Mouse (Mus musculus) adrenal gland, postnatal 10 days (tissue): ENCODE measurements at regions not wholly inside any gene's neighbourhood (a gene's known extent, or its start where the extent isn't known, plus 50 kb on each side); places are given as distances from the start of the nearest gene placed in this dataset.

Experiments
- DNase-seq: peaks from one replicate; pipeline ENCODE4 v3.0.0; 2021; ENCODE audit warnings: mixed read lengths

DNA sequence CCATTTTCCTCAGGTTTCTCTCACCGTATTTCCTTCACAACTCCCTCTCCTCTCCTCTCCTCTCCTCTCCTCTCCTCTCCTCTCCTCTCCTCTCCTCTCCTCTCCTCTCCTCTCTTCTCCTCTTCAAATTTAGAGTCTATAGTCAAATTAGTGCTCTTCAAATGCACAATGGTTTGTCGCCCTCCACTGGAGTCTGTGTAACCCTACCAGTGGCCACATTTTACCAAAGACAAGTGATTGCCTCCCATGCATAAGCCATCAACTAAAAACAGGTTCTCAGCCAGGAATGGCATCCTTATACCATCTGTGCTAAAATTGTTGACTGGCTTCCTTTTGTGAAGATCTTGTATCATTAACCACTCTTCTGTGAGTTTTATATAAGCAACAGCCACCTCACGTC, 979.5 kb upstream of the Adam24 start:
- peak; percentile 17 for DNase-seq

- DNase-seq = no peak
Observed at GRCm38 (mm10) chr8:39705843-39706242, 969.0 kb upstream of the Adam24 start.

GRCm38 (mm10) chr8:39742377-39742776, 932.5 kb upstream of the Adam24 start:
- no peak for DNase-seq

DNA sequence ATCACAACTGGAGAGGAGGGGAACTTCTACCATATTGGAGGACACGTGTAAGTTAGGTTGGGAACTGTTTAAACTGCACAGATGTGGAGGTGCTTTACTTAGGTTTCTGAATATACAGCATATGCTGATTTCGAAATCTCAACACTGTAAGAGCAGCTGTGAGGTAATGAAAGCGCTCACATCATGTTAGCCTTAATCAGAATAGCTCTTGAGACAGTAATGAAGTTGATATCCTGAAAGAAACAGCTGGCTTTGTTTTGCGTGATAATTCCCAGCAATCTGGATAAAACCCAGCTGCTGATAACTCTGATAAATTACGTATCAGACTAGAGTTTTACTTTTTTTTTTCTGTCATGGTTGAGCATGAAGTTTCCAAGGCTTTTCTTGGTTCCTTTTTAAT, 928.7 kb upstream of the Adam24 start:
- no peak for DNase-seq

GRCm38 (mm10) chr8:39759905-39760304, 915.0 kb upstream of the Adam24 start:
- no peak for DNase-seq

DNA sequence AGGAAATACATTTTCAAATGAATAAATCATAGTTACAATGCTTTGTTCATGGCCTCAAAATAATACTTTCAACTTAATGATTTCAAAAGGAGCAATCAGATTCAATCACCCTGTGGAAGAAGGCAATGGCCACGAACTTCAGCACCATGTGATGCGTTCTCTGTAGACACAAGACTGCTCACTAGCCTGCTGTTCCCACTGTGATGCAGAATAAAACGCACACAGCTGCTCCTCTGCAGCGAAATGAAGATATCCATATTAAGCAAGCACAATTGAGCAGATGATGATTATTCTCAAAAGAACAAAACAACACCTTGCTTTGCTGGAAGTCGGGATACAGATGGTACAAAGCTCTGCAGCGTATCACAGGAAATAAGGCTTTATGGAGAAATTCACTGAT, 895.4 kb upstream of the Adam24 start:
- DNase-seq = no peak

DNA sequence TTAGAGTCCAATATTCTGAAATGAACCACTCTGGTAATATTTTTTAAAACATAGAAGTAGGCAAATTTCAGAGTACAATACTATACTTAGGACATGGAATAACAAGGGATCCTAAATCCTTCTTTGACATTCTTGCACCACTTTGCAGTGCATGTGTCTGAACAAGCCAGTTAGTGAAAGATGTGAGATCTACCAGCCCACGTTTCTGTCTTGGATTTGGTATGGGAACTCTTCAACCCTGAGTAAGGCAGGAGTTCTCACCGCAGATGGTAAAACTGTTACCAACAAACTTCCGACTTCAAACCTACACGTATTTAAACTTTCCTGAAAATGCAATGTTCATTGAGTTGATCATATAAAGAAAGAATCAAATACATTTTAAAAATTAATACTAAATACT, 894.7 kb upstream of the Adam24 start:
- no peak for DNase-seq

DNA sequence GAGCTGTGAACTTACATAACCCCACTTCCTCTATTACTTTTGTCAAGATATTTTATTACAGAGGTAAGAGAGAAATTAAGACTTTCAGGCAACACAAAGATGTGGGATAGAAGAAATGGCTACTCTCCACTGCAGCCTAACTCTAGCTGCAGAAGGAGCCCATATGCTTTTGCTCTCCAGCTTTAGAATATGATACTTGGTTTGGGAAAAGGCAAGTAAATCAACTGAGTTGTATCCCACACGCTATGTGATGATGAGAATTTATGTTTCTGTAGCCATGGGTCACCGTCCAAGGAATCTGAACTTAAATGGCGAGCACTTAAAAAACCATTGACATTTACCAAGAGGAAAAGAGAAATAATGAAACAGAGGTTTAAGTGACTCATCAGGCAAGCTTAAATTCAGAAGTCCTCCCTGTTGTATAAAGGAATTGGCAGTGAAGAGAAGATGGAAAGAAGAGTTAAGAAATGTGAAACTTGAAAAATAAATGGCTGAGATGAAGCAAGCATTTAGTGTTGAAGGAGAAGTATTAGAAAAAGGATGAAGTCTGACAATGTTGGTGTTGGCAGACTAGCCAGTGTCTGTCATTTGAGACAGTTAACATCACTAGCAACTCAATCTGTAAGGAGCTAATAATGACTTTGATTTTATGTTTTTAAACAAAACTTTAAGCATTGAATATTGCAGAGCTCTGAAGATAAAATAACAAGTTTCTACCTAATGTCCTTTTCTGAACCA, 893.3 kb upstream of the Adam24 start:
- DNase-seq = no peak

DNA sequence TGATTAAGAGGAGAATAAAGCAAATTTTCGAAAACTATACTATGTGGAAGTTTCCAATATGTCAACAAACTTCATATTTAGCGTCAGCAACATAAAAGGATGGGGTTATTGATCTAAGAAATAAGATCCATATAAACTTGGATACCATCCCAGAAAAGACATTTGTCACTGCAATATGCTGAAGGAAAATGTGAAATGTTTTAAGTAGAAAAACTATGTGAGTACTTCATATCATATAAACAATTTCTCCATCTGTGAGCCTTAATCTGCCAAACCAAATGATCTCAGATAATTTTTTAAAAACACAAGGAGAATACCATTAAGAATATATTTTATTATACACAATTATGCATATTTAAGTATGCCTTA, 892.7 kb upstream of the Adam24 start:
- no peak for DNase-seq
